Mouse (Mus musculus) hindbrain, postnatal 0 days (tissue): ENCODE results near the gene Fam241b. TPM values are rescaled to one million over a fixed set of nuclear protein-coding genes. Genes with fewer than 3 reads are reported as not detected.

Experiments
- ATAC-seq: fragments of 200-750 bp; cut with Nextera tagmentation; 2 replicates; pipeline ENCODE4 v1.8.0; 2017; ENCODE audit warnings: mild to moderate bottlenecking, moderate TSS enrichment, moderate library complexity
- DNase-seq: peaks from one replicate; pipeline ENCODE4 v3.0.0-alpha.2; 2015; ENCODE audit warnings: low spot score
- H3K27ac ChIP-seq: fragments of 300-500 bp; sonication (generic); 2 replicates; pipeline ENCODE4 v1.5.1; 2014; ENCODE audit warnings: mild to moderate bottlenecking
- H3K27me3 ChIP-seq: fragments of 300-500 bp; sonication (generic); 2 replicates; pipeline ENCODE4 v1.6.1; 2014; ENCODE audit warnings: low read length, mixed read lengths; ENCODE audit not compliant: insufficient read depth
- H3K36me3 ChIP-seq: fragments of 300-500 bp; sonication (generic); 2 replicates; pipeline ENCODE4 v1.6.1; 2014; ENCODE audit warnings: low read length, mixed read lengths; ENCODE audit not compliant: insufficient read depth
- H3K4me1 ChIP-seq: fragments of 300-500 bp; sonication (generic); 2 replicates; pipeline ENCODE4 v1.6.1; 2014; ENCODE audit warnings: antibody characterized with exemption, low read length, mixed read lengths; ENCODE audit not compliant: insufficient read depth
- H3K4me2 ChIP-seq: fragments of 300-500 bp; sonication (generic); 2 replicates; pipeline ENCODE4 v1.6.1; 2014; ENCODE audit warnings: low read depth, mild to moderate bottlenecking, low read length, moderate library complexity, mixed read lengths
- H3K4me3 ChIP-seq: fragments of 300-500 bp; sonication (generic); 2 replicates; pipeline ENCODE4 v1.5.1; 2014; ENCODE audit warnings: low read length
- H3K9ac ChIP-seq: fragments of 300-500 bp; sonication (generic); replicated peaks from 2 replicates; pipeline ENCODE4 v1.6.1; 2014; ENCODE audit warnings: mild to moderate bottlenecking, low read length, moderate library complexity, mixed read lengths
- H3K9me3 ChIP-seq: fragments of 300-500 bp; sonication (generic); 2 replicates; pipeline ENCODE4 v1.6.1; 2016; ENCODE audit warnings: low read length, mixed read lengths
- CTCF ChIP-seq: IDR thresholded peaks from 2 replicates; pipeline ENCODE4 v1.5.1; 2016; ENCODE audit warnings: antibody characterized with exemption, control low read depth, low read depth
- WGBS: fragments of 180-500 bp; shearing (Covaris S2); extraction: QIAGEN DNeasy Blood & Tissue Kit; methylation state at CpG from one replicate; pipeline ENCODE4 v1.1.7; 2014; 5-methylcytosine and 5-hydroxymethylcytosine counted together
- polyA plus RNA-seq: library from polyadenylated mRNA; unstranded; fragments of >200 nt; fragmentation: Nextera tagmentation; extraction: Ambion mirVana; gene quantifications from 2 replicates; pipeline ENCODE4 v1.2.1, GENCODE M21; 2015
- total RNA-seq: library from RNA; depleted of rRNA; stranded (reverse); fragments of >200 nt; gene quantifications from 2 replicates; pipeline ENCODE4 v1.2.3, GENCODE M21; 2014; rRNA removed

Gene Fam241b
- total and polyA plus RNA-seq, 2 experiments from 2014 or later: 92.9 to 152 TPM

GRCm38 (mm10) chr10:62060224-62060913 is 83.4 kb downstream of the Fam241b start:
- TF ChIP-seq CTCF: no peak
- Histone ChIP-seq H3K4me3 (no peak overlapping the region), H3K4me1 (peaks cover 12% of the 10 kb centered on the region; the same call in 1 of the 2 replicates), H3K4me2 (no peak overlapping the region), H3K27ac (no peak overlapping the region), H3K36me3 (no peaks in the 10 kb centered on the region), H3K9ac (no peak overlapping the region), H3K9me3 (no peaks in the 10 kb centered on the region), H3K27me3 (no peaks in the 10 kb centered on the region)
- ATAC-seq (no peak), DNase-seq (peak; percentile 45)
- WGBS: 48% methylated on average over 16 of the region's 16 CpGs

GRCm38 (mm10) chr10:62058508-62059375 is 85.0 kb downstream of the Fam241b start:
- Histone ChIP-seq H3K9ac (no peak overlapping the region), H3K4me3 (no peak overlapping the region), H3K9me3 (no peaks in the 10 kb centered on the region), H3K4me2 (no peak overlapping the region), H3K27me3 (no peaks in the 10 kb centered on the region), H3K36me3 (no peaks in the 10 kb centered on the region), H3K4me1 (peaks cover 12% of the 10 kb centered on the region; the same call in 1 of the 2 replicates), H3K27ac (no peak overlapping the region)
- no peak for DNase-seq
- 58% methylated on average over 13 of the region's 13 CpGs for WGBS
- TF ChIP-seq CTCF: no peak
- ATAC-seq: 0 out of 2 replicates have a peak, but pooled peaks have one; percentile 33

Other genes with a start within 250 kb of the Fam241b start
- gene Col13a1, start 164.8 kb downstream of the Fam241b start, total RNA-seq: 2.5 and 4.2 TPM in 2 replicates
- gene Col13a1, start 164.8 kb downstream of the Fam241b start, polyA plus RNA-seq: 1.6 and 1.7 TPM in 2 replicates
- not detected in 2 replicates for gene Neurog3, start 10.8 kb downstream of the Fam241b start, total RNA-seq
- gene Neurog3, start 10.8 kb downstream of the Fam241b start, polyA plus RNA-seq: not detected in 2 replicates
- gene Tspan15, start 87.3 kb upstream of the Fam241b start, total RNA-seq: 30.8 and 38.3 TPM in 2 replicates
- 20.4 and 21.4 TPM in 2 replicates for gene Tspan15, start 87.3 kb upstream of the Fam241b start, polyA plus RNA-seq
- not detected in 2 replicates for gene Tacr2, start 108.5 kb upstream of the Fam241b start, total RNA-seq
- gene Tacr2, start 108.5 kb upstream of the Fam241b start, polyA plus RNA-seq: 0.08 TPM in 2 replicates
- gene Hk1, start 236.0 kb upstream of the Fam241b start, total RNA-seq: 87.7 and 99.6 TPM in 2 replicates
- 140 and 144 TPM in 2 replicates for gene Hk1, start 236.0 kb upstream of the Fam241b start, polyA plus RNA-seq